26 mouse cellular contexts compared by ENCODE assay signal in genomic region chr13:34421644-34422043, GRCm38 (mm10).
DNase-seq lines count a peak whose midpoint lies in the region; ATAC-seq lines count a peak whose summit lies in the region.
"Had no signal": no experiment of that assay in that cellular context is flagged by ENCODE, and none has a peak within 500 bp of the region (broad histone marks: within the 10 kb centered on the region; RNA-seq: fewer than 3 reads in every experiment).

No protein-coding gene starts in this region.

- no peaks in the 10 kb centered on the region for H3K36me3 ChIP-seq in kidney, embryonic 14.5 days (ENCODE audit: control insufficient read depth, insufficient read depth, low read length)
- H3K36me3 ChIP-seq: heart, embryonic 15.5 days; intestine, embryonic 15.5 days; limb, embryonic 13.5 days; midbrain, embryonic 15.5 days had no signal

- 56% methylated on average over 3 of the region's 3 CpGs for WGBS in kidney, embryonic 14.5 days

- H3K27me3 ChIP-seq in kidney, embryonic 14.5 days (ENCODE audit: control insufficient read depth, insufficient read depth, low read length), result no peaks in the 10 kb centered on the region
- H3K27me3 ChIP-seq: heart, embryonic 15.5 days; intestine, embryonic 15.5 days; limb, embryonic 13.5 days; midbrain, embryonic 15.5 days; Patski had no signal

- ATAC-seq in kidney, embryonic 14.5 days (ENCODE audit: low FRiP score, low TSS enrichment), result peak; percentile 62; the same call in 1 of the 2 replicates
- ATAC-seq: CD4-positive, CD25-positive, alpha-beta regulatory T cell, adult 4 months; forebrain, postnatal 0 days; intestine, embryonic 15.5 days; midbrain, embryonic 15.5 days; Patski had no signal

- H3K4me2 ChIP-seq in kidney, embryonic 14.5 days (replicated peaks; ENCODE audit: low read depth, low read length), result no peak overlapping the region
- H3K4me2 ChIP-seq: heart, embryonic 15.5 days; hindbrain, embryonic 14.5 days; intestine, embryonic 15.5 days; limb, embryonic 13.5 days; midbrain, embryonic 15.5 days had no signal

- no peak overlapping the region for H3K9ac ChIP-seq in kidney, embryonic 14.5 days (ENCODE audit: low read depth, low read length)
- H3K9ac ChIP-seq: forebrain, postnatal 0 days; heart, embryonic 15.5 days; hindbrain, embryonic 14.5 days; intestine, embryonic 15.5 days; limb, embryonic 13.5 days; liver, embryonic 14.5 days; midbrain, embryonic 15.5 days had no signal

- H3K27ac ChIP-seq in kidney, embryonic 14.5 days (ENCODE audit: low read depth, low read length), result no peak overlapping the region
- H3K27ac ChIP-seq: heart, embryonic 15.5 days; hindbrain, embryonic 14.5 days; intestine, embryonic 15.5 days; limb, embryonic 13.5 days; liver, embryonic 14.5 days; midbrain, embryonic 15.5 days; stomach, postnatal 0 days had no signal

- H3K4me3 ChIP-seq in kidney, embryonic 14.5 days (ENCODE audit: low read length), result no peak overlapping the region
- H3K4me3 ChIP-seq: heart, embryonic 15.5 days; intestine, embryonic 15.5 days; limb, embryonic 13.5 days; midbrain, embryonic 15.5 days had no signal

- DNase-seq in embryo, embryonic 11 days, result peak; percentile 11
- DNase-seq in embryo, embryonic 10 days (ENCODE audit: low spot score), result no peak
- DNase-seq in kidney, postnatal 25 days, result no peak
- peak; percentile 26 to 43 for DNase-seq in right cerebral cortex, postnatal 10 days (ENCODE audit: low spot score in 2 of 2)
- DNase-seq in right cerebral cortex, postnatal 4 days, result no peak
- no peak for DNase-seq in left cerebral cortex, adult 11 months (ENCODE audit: low spot score)
- DNase-seq: adrenal gland, adult 8-10 months; cerebellum, adult 18-20 months; cerebellum, postnatal 14 days; forebrain, postnatal 0 days; gastrocnemius, postnatal 36 days; heart, postnatal 36 days; kidney, postnatal 14 days; lung, postnatal 4 days; thymus, adult 2 months; thymus, postnatal 4 days had no signal

- no peaks in the 10 kb centered on the region for H3K4me1 ChIP-seq in kidney, embryonic 14.5 days (ENCODE audit: control insufficient read depth, insufficient read depth, low read length)
- H3K4me1 ChIP-seq: heart, embryonic 15.5 days; midbrain, embryonic 15.5 days had no signal

- no peaks in the 10 kb centered on the region for H3K9me3 ChIP-seq in kidney, embryonic 14.5 days (ENCODE audit: control insufficient read depth, low read length)
- H3K9me3 ChIP-seq: heart, embryonic 15.5 days; intestine, embryonic 15.5 days; limb, embryonic 13.5 days; midbrain, embryonic 15.5 days had no signal

Comparison
In these comparisons a context has a peak if more than half of its experiments do, and no peak if none do; other contexts are left out.
1. DNase-seq: peak in embryo, embryonic 11 days (single experiment) and right cerebral cortex, postnatal 10 days (2 of 2); none in embryo, embryonic 10 days (single experiment), kidney, postnatal 25 days (0 of 2), right cerebral cortex, postnatal 4 days (single experiment) and left cerebral cortex, adult 11 months (single experiment).